Mouse (Mus musculus): ENCODE measurements around the gene Tspan33.
"Not testable (repeated sequence)": the region's sequence is repeated elsewhere in the genome, so short reads cannot be mapped to it uniquely, and the experiment has no call there.

Gene Tspan33

GRCm38 (mm10) chr6:29753336-29753735 lies 59.3 kb downstream of the Tspan33 start:
- no peak for DNase-seq (ENCODE audit: low spot score in 2 of 2)

- DNase-seq (ENCODE audit: low spot score in 2 of 2) = no peak
Measured at GRCm38 (mm10) chr6:29756001-29756400, 62.0 kb downstream of the Tspan33 start.

GRCm38 (mm10) chr6:29756476-29756875 lies 62.5 kb downstream of the Tspan33 start:
- DNase-seq (ENCODE audit: low spot score in 2 of 2) = no peak

- DNase-seq (ENCODE audit: low spot score in 2 of 2) = peak; percentile 41 to 75
Measured at GRCm38 (mm10) chr6:29758417-29758816, 64.4 kb downstream of the Tspan33 start.

GRCm38 (mm10) chr6:29759012-29759679 lies 65.1 kb downstream of the Tspan33 start:
- no peak for DNase-seq (ENCODE audit: low spot score in 2 of 2)

- not testable (repeated sequence) for DNase-seq (ENCODE audit: low spot score in 2 of 2)
Measured at GRCm38 (mm10) chr6:29760397-29760796, 66.4 kb downstream of the Tspan33 start.

- no peak for DNase-seq (ENCODE audit: low spot score in 2 of 2)
Measured at GRCm38 (mm10) chr6:29761282-29761681, 67.3 kb downstream of the Tspan33 start.

- no peak for DNase-seq (ENCODE audit: low spot score in 2 of 2)
Measured at GRCm38 (mm10) chr6:29762524-29762923, 68.5 kb downstream of the Tspan33 start.

- no peak for DNase-seq (ENCODE audit: low spot score in 2 of 2)
Measured at GRCm38 (mm10) chr6:29766874-29767273, 72.9 kb downstream of the Tspan33 start.
